In the genomic region with DNA sequence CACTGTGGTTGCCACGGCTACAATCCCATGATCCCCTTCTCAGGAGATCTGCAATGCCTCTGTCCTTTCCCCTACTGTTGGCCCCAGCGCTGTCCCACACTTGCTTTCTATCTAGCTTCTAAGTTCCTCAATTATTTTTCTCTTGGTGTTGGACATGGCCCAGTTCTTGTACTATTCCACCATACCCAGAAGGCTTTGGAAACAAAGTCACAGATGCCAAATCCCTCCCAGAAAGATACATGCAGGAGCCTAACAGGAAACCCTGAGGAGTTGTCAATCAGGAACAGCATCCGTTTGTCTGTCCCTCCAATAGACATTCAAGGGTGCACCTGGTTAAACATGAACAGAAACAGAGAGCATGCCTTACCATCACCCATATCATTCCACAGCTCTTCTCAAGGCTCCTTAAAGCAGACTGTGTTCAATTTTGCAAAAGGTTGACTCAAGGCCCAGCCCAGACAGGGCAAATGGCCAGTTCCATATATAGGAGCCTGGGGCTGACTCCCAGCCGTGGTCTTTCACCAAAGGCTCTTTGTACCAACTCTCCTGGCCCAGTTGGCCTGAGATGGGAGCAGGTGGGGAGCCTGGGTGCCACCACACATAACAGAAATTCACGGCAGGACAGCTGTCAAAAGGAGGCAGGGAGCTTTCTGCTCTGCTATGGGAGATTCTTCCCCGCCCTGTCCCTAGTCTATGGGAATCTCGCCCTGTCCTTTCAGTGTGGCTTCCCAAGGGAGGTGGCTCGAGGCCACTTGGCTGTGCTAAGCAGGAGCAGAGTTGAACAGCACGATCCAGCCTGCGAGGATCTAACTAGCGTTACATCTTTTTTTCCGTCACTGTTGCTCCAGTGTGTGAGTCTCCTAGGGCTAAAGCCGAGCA, we compare ENCODE assay signal across 9 mouse cellular contexts. TPM values are rescaled to one million over a fixed set of nuclear protein-coding genes. Genes with fewer than 3 reads are reported as not detected.
A peak's percentile ranks its signal among the peaks of the same experiment; 100 is the strongest.
DNase-seq lines count a peak whose midpoint lies in the region; TF ChIP-seq lines count a peak whose summit lies in the region.
"Had no signal": no experiment of that assay in that cellular context is flagged by ENCODE, and none has a peak within 500 bp of the region (broad histone marks: within the 10 kb centered on the region; RNA-seq: fewer than 3 reads in every experiment).

No protein-coding gene starts in this region.

- H3K36me3 ChIP-seq in heart, adult 2 months (ENCODE audit: control insufficient read depth, insufficient read depth, low read length): peaks cover 16% of the 10 kb centered on the region
- no peaks in the 10 kb centered on the region for H3K36me3 ChIP-seq in heart, embryonic 10.5 days

- 22% methylated on average over 13 of the region's 13 CpGs for WGBS in heart, adult 2 months
- 77% methylated on average over 13 of the region's 13 CpGs for WGBS in heart, embryonic 10.5 days

- peak; percentile 64 for TF ChIP-seq POLR2A in heart, adult 2 months (IDR thresholded peaks at IDR 0.05; ENCODE audit: insufficient read depth, low read depth, low read length)

- DNase-seq in heart, adult 2 months: peak; percentile 83 to 89
- DNase-seq in heart, embryonic 10.5 days (ENCODE audit: low spot score): no peak
- DNase-seq in Muller cell, postnatal 12 days (ENCODE audit: inconsistent ontology term): peak; percentile 55
- peak; percentile 80 for DNase-seq in gastrocnemius, adult 8-10 months (ENCODE audit: low spot score in 2 of 2)
- DNase-seq in kidney, adult 9 months: peak; percentile 48
- no peak for DNase-seq in thymus, postnatal 14 days
- no peak for DNase-seq in retina, postnatal 1 day
- DNase-seq: layer of hippocampus, adult 9-11 months had no signal

- H3K27ac ChIP-seq in heart, adult 2 months: peak overlapping the region; percentile 93
- no peak overlapping the region for H3K27ac ChIP-seq in heart, embryonic 10.5 days
- H3K27ac ChIP-seq: liver, embryonic 14.5 days had no signal

- no peaks in the 10 kb centered on the region for H3K9me3 ChIP-seq in heart, embryonic 10.5 days

- peak; percentile 48 for TF ChIP-seq CTCF in heart, adult 2 months (IDR thresholded peaks at IDR 0.05)

- intact Hi-C loops in heart, adult 2 months (cut with DNase I): loop anchor here (1.0 to 5.0 kb wide), 5 partner anchors 43 to 118 kb away; no protein-coding TSS in a partner anchor

- no peaks in the 10 kb centered on the region for H3K27me3 ChIP-seq in heart, adult 2 months (ENCODE audit: control insufficient read depth, insufficient read depth, low read length)
- no peaks in the 10 kb centered on the region for H3K27me3 ChIP-seq in heart, embryonic 10.5 days (ENCODE audit: insufficient read depth, poor library complexity, severe bottlenecking)

- H3K9ac ChIP-seq in heart, adult 2 months (ENCODE audit: low read depth, low read length): peak overlapping the region; percentile 57
- H3K9ac ChIP-seq: liver, embryonic 14.5 days had no signal

- TF ChIP-seq EP300 in heart, adult 2 months (IDR thresholded peaks at IDR 0.05; ENCODE audit: insufficient read depth, low read depth, low read length): peak; percentile 98

- peaks cover 39% of the 10 kb centered on the region for H3K4me1 ChIP-seq in heart, adult 2 months (ENCODE audit: control insufficient read depth, insufficient read depth, low read length)
- peaks cover 21% of the 10 kb centered on the region for H3K4me1 ChIP-seq in heart, embryonic 10.5 days

- H3K79me2 ChIP-seq in heart, adult 2 months (replicated peaks; ENCODE audit: control insufficient read depth, insufficient read depth, low read length): no peaks in the 10 kb centered on the region

- H3K4me3 ChIP-seq in heart, adult 2 months: peak overlapping the region; percentile 22
- H3K4me3 ChIP-seq in heart, embryonic 10.5 days: no peak overlapping the region

RNA-seq across cellular contexts. Expression of a gene that starts 54.6 kb away (rescaled TPM):
- total RNA-seq in heart, adult 2 months (2021): 100 to 1,000 TPM; 163 to 193 TPM
- 184 and 194 TPM in 2 replicates for polyA plus RNA-seq in heart, adult 2 months (2012; rRNA removed)
- 33.7 and 42.1 TPM in 2 replicates for polyA plus RNA-seq in heart, embryonic 10.5 days (2016; fragmentation: Nextera tagmentation; extraction: Ambion mirVana)
- 10 to 100 TPM; 19.6 to 44.6 (median 26.7) TPM for total RNA-seq in gastrocnemius, adult 8-10 months (2022)

Comparison
In these comparisons a context has a peak if more than half of its experiments do, and no peak if none do; other contexts are left out.
1. DNase-seq: peak in heart, adult 2 months (2 of 2), Muller cell, postnatal 12 days (single experiment), gastrocnemius, adult 8-10 months (2 of 2) and kidney, adult 9 months (single experiment); none in heart, embryonic 10.5 days (single experiment), thymus, postnatal 14 days (single experiment) and retina, postnatal 1 day (single experiment).